Mouse (Mus musculus) brain, embryonic 14.5 days (tissue): Measurements from ENCODE around the gene Ppil6. TPM values are rescaled to one million over a fixed set of nuclear protein-coding genes. Genes with fewer than 3 reads are reported as not detected.
A peak's percentile ranks its signal among the peaks of the same experiment; 100 is the strongest.

Source experiments
- DNase-seq: peaks from one replicate; pipeline ENCODE4 v3.0.0-alpha.2; 2011; ENCODE audit warnings: low read depth
- CTCF ChIP-seq: fragments of 200-500 bp; IDR thresholded peaks from 2 replicates; pipeline ENCODE4 v1.5.1; 2012; ENCODE audit warnings: inconsistent platforms, mild to moderate bottlenecking, moderate library complexity, borderline replicate concordance; ENCODE audit not compliant: insufficient read depth, insufficient read length; ENCODE audit errors: extremely low read depth
- POLR2A ChIP-seq: fragments of 200-500 bp; IDR thresholded peaks from 2 replicates; pipeline ENCODE4 v1.6.1; 2012; ENCODE audit warnings: mild to moderate bottlenecking, inconsistent platforms, borderline replicate concordance; ENCODE audit not compliant: poor library complexity, insufficient read depth, insufficient read length, severe bottlenecking; ENCODE audit errors: extremely low read depth
- polyA plus RNA-seq: library from polyadenylated mRNA; depleted of rRNA; stranded (reverse); fragments of >200 nt; gene quantifications from 2 replicates; pipeline ENCODE4 v1.2.3, GENCODE M21; 2012

Gene Ppil6
- polyA plus RNA-seq, 1 experiment, result 2.1 TPM

GRCm38 (mm10) chr10:41464401-41464955 is 25.8 kb upstream of the Ppil6 start:
- DNase-seq, result no peak
- no peak for TF ChIP-seq POLR2A
- TF ChIP-seq CTCF, result no peak

- no peak for TF ChIP-seq POLR2A
- no peak for TF ChIP-seq CTCF
- no peak for DNase-seq
Measured at GRCm38 (mm10) chr10:41467325-41467724, 22.9 kb upstream of the Ppil6 start.

DNA sequence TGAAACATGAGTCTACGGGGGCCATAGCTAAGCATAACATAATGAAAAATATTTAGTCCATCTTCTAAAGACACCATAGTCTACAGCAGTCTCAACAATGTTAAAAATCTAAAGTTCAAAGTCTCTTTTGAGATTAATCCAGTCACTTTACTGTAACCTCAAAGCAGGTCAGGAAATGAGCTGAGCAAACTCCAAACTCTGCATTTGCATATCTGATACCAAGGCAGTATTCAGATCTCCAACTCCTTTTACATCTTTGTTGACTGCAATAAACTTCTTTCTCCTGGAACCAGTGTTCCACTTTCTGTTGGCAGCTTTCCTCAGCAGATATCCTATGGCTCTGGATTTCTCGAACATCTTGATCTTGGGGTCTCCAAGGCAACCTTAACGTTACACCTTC is 19.5 kb upstream of the Ppil6 start:
- no peak for DNase-seq
- no peak for TF ChIP-seq POLR2A
- TF ChIP-seq CTCF, result no peak

- TF ChIP-seq CTCF (no peak), POLR2A (no peak)
- DNase-seq, result no peak
Measured at GRCm38 (mm10) chr10:41472534-41472933, 17.7 kb upstream of the Ppil6 start.

DNA sequence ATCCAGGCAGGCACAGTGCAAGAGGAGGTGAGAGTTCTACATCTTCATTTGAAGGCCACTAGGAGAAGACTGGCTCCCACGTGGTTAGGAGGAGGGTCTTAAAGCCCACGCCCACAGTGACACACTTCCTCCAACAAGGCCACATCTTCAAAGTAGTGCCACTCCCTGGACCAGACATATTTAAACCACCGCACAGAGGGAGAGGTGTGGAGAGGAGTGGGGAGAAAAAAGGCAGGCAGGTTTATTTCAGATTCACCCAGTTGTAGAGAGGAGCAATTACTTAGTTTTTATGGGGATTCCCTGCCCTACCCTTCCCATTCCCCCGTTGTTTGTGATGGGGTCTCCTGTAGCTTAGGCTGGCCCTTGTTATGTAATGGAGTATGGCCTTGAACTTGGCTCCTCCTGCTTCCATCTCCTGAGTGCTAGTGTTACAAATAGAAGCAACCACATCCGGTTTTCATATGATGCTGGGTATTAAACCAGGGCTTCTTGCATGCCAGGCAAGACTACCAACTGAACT is 17.2 kb upstream of the Ppil6 start:
- no peak for DNase-seq
- TF ChIP-seq POLR2A, result no peak
- no peak for TF ChIP-seq CTCF

GRCm38 (mm10) chr10:41473782-41474468 is 16.3 kb upstream of the Ppil6 start:
- TF ChIP-seq POLR2A (no peak), CTCF (no peak)
- no peak for DNase-seq

GRCm38 (mm10) chr10:41474981-41475391 is 15.3 kb upstream of the Ppil6 start:
- TF ChIP-seq POLR2A, result no peak
- TF ChIP-seq CTCF, result no peak
- no peak for DNase-seq

GRCm38 (mm10) chr10:41476171-41477017 is 13.8 kb upstream of the Ppil6 start, which contains the start of gene Mical1:
Gene Mical1, plus strand, starts transcription at chr10:41476314.
- TF ChIP-seq CTCF (no peak), POLR2A (no peak)
- peak; percentile 79 for DNase-seq

DNA sequence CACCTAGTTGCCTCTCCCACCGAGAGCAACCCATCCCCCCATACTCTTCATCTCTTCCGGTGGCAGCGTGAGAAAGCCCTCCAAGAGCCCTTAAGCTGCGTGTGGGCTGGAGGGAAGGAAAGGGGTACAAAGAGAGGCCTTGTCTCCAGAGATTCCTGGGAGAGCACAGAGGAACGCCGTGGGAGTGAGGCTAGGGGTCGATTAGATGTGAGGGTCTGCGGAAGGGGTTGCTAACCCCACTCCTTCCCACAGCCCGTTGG is 13.3 kb upstream of the Ppil6 start:
- no peak for TF ChIP-seq POLR2A
- TF ChIP-seq CTCF, result no peak
- DNase-seq, result peak; percentile 81

GRCm38 (mm10) chr10:41477278-41478181 is 12.7 kb upstream of the Ppil6 start:
- TF ChIP-seq CTCF, result no peak
- TF ChIP-seq POLR2A, result no peak
- DNase-seq, result peak; percentile 90

DNA sequence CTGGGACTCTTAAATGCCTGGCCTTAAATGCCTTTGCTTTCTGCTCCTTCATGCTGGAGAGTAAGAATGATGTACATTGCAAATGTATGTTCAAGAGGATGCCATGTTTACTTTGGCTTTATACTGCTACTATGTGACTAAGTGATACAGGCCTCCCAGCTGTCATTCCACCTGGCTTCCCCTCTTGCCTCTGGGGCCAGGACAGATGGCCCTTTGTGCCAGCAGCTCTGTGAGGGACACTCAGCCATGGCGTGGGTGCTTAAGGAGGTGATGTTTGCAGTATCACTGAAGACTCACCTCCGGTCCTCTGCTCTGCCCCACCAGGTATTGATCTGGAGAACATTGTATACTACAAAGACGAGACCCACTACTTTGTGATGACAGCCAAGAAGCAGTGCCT is 10.3 kb upstream of the Ppil6 start:
- TF ChIP-seq POLR2A, result no peak
- TF ChIP-seq CTCF, result no peak
- DNase-seq, result no peak

GRCm38 (mm10) chr10:41480938-41481880 is 9.0 kb upstream of the Ppil6 start:
- TF ChIP-seq POLR2A (no peak), CTCF (no peak)
- DNase-seq, result peak; percentile 41

GRCm38 (mm10) chr10:41482446-41482845 is 7.8 kb upstream of the Ppil6 start:
- no peak for TF ChIP-seq CTCF
- TF ChIP-seq POLR2A, result no peak
- no peak for DNase-seq
